Mouse (Mus musculus) CH12.LX (cell line): ENCODE results near the gene Rab8a. TPM values are rescaled to one million over a fixed set of nuclear protein-coding genes. Genes with fewer than 3 reads are reported as not detected.
A peak's percentile ranks its signal among the peaks of the same experiment; 100 is the strongest.

ENCODE experiments used
- DNase-seq: peaks from one replicate; pipeline ENCODE4 v3.0.0-alpha.2; 2013; ENCODE audit errors: extremely low read depth
- H3K27ac ChIP-seq: 2 replicates; pipeline ENCODE4 v1.5.1; 2012; ENCODE audit warnings: low read depth, mild to moderate bottlenecking, control low read depth, moderate library complexity; ENCODE audit not compliant: insufficient read depth
- H3K27me3 ChIP-seq: replicated peaks from 2 replicates; pipeline ENCODE3; 2012; ENCODE audit warnings: inconsistent platforms
- H3K36me3 ChIP-seq, 2 experiments: replicated peaks in 1 of 2; 2 replicates each; pipeline versions ENCODE3 to v1.6.1; 2012; ENCODE audit warnings: inconsistent platforms in 1 of 2, low read length in 1 of 2, mild to moderate bottlenecking in 1 of 2, mixed read lengths in 1 of 2, moderate library complexity in 1 of 2; ENCODE audit not compliant: control insufficient read depth in 1 of 2, insufficient read depth in 1 of 2
- H3K4me1 ChIP-seq, 2 experiments: 2 replicates each; pipeline ENCODE4 v1.6.1; 2012; ENCODE audit warnings: inconsistent platforms in 1 of 2, moderate library complexity in 1 of 2; ENCODE audit not compliant: insufficient read depth in 2 of 2, control insufficient read depth in 1 of 2
- H3K4me2 ChIP-seq: 2 replicates; pipeline ENCODE4 v1.6.1; 2012; ENCODE audit warnings: low read depth, mild to moderate bottlenecking, control low read depth; ENCODE audit not compliant: poor library complexity, insufficient read depth, severe bottlenecking
- H3K4me3 ChIP-seq, 3 experiments: fragments of 150-350 bp in 1 of 3; sonication (generic) in 1 of 3; replicated peaks in 1 of 3; 2 replicates each; pipeline versions ENCODE3 to v1.5.1; 2011 to 2012; ENCODE audit warnings: low read depth in 2 of 3, low read length in 2 of 3, mild to moderate bottlenecking in 2 of 3, moderate library complexity in 2 of 3, control low read depth in 1 of 3, improper control_type of control experiment in 1 of 3, inconsistent platforms in 1 of 3, mixed read lengths in 1 of 3; ENCODE audit not compliant: poor library complexity in 1 of 3
- H3K79me2 ChIP-seq: replicated peaks from 2 replicates; pipeline ENCODE4 v1.6.1; 2012; ENCODE audit warnings: mild to moderate bottlenecking, moderate library complexity; ENCODE audit not compliant: control insufficient read depth, poor library complexity, insufficient read depth, severe bottlenecking; ENCODE audit errors: extremely low read depth
- H3K9ac ChIP-seq: 2 replicates; pipeline ENCODE4 v1.6.1; 2012; ENCODE audit warnings: low read depth, mild to moderate bottlenecking, control low read depth, moderate library complexity; ENCODE audit not compliant: insufficient read depth
- H3K9me3 ChIP-seq: replicated peaks from 2 replicates; pipeline ENCODE3; 2012; ENCODE audit warnings: low read length, inconsistent platforms, mixed read lengths
- BHLHE40 ChIP-seq: IDR thresholded peaks from 2 replicates; pipeline ENCODE4 v1.6.1; 2011; ENCODE audit warnings: mild to moderate bottlenecking, low read depth, low read length, improper control_type of control experiment
- CHD1 ChIP-seq: IDR thresholded peaks from 2 replicates; pipeline ENCODE4 v1.6.1; 2012; ENCODE audit warnings: low read depth, low read length, improper control_type of control experiment, inconsistent platforms
- CHD2 ChIP-seq: IDR thresholded peaks from 2 replicates; pipeline ENCODE4 v1.6.1; 2011; ENCODE audit warnings: low read length, improper control_type of control experiment
- CTCF ChIP-seq, 2 experiments: IDR thresholded peaks in 1 of 2; conservative IDR thresholded peaks in 1 of 2; 2 replicates each; pipeline ENCODE4 v1.5.1; 2011 to 2012; ENCODE audit warnings: low read depth in 2 of 2, low read length in 2 of 2, improper control_type of control experiment in 1 of 2, inconsistent platforms in 1 of 2, mild to moderate bottlenecking in 1 of 2, moderate library complexity in 1 of 2
- ELF1 ChIP-seq: IDR thresholded peaks from 2 replicates; pipeline ENCODE4 v1.6.1; 2014; ENCODE audit warnings: low read depth, mild to moderate bottlenecking, inconsistent platforms, low read length, improper control_type of control experiment
- EP300 ChIP-seq: IDR thresholded peaks from 2 replicates; pipeline ENCODE4 v1.6.1; 2011; ENCODE audit warnings: low read length, improper control_type of control experiment
- GABPA ChIP-seq: IDR thresholded peaks from 2 replicates; pipeline ENCODE4 v1.6.1; 2012; ENCODE audit warnings: low read depth, low read length, improper control_type of control experiment, inconsistent platforms; ENCODE audit not compliant: insufficient replicate concordance
- IRF4 ChIP-seq: IDR thresholded peaks from 2 replicates; pipeline ENCODE4 v1.6.1; 2014; ENCODE audit warnings: low read depth, mild to moderate bottlenecking, inconsistent platforms, low read length, improper control_type of control experiment
- JUN ChIP-seq: IDR thresholded peaks from 2 replicates; pipeline ENCODE4 v1.6.1; 2011; ENCODE audit warnings: low read depth, mild to moderate bottlenecking, low read length, improper control_type of control experiment, moderate library complexity; ENCODE audit not compliant: insufficient read depth
- MAZ ChIP-seq: IDR thresholded peaks from 2 replicates; pipeline ENCODE4 v1.6.1; 2012; ENCODE audit warnings: low read depth, mild to moderate bottlenecking, inconsistent platforms, low read length, improper control_type of control experiment, moderate library complexity
- MEF2A ChIP-seq: IDR thresholded peaks from 2 replicates; pipeline ENCODE4 v1.6.1; 2014; ENCODE audit warnings: low read depth, mild to moderate bottlenecking, inconsistent platforms, low read length, improper control_type of control experiment, borderline replicate concordance
- MYC ChIP-seq: IDR thresholded peaks from 2 replicates; pipeline ENCODE4 v1.6.1; 2011; ENCODE audit warnings: low read depth, mild to moderate bottlenecking, improper control_type of control experiment, low read length
- NELFE ChIP-seq: IDR thresholded peaks from 2 replicates; pipeline ENCODE4 v1.6.1; 2011; ENCODE audit warnings: low read depth, low read length, improper control_type of control experiment
- POLR2A ChIP-seq: IDR thresholded peaks from 2 replicates; pipeline ENCODE4 v1.6.1; 2011; ENCODE audit warnings: low read depth, mild to moderate bottlenecking, improper control_type of control experiment, low read length
- POLR2AphosphoS2 ChIP-seq: IDR thresholded peaks from 2 replicates; pipeline ENCODE4 v1.6.1; 2011; ENCODE audit warnings: low read depth, low read length, improper control_type of control experiment
- RAD21 ChIP-seq: IDR thresholded peaks from 2 replicates; pipeline ENCODE4 v1.6.1; 2011; ENCODE audit warnings: low read depth, mild to moderate bottlenecking, low read length, improper control_type of control experiment, moderate library complexity
- SIN3A ChIP-seq: IDR thresholded peaks from 2 replicates; pipeline ENCODE4 v1.6.1; 2012; ENCODE audit warnings: low read length, improper control_type of control experiment, inconsistent platforms
- SMC3 ChIP-seq: IDR thresholded peaks from 2 replicates; pipeline ENCODE4 v1.6.1; 2011; ENCODE audit warnings: low read depth, low read length, improper control_type of control experiment
- TBP ChIP-seq: conservative IDR thresholded peaks from 2 replicates; pipeline ENCODE4 v1.6.1; 2011; ENCODE audit warnings: low read depth, low read length, improper control_type of control experiment
- TCF12 ChIP-seq: IDR thresholded peaks from 2 replicates; pipeline ENCODE4 v1.6.1; 2014; ENCODE audit warnings: low read depth, mild to moderate bottlenecking, inconsistent platforms, low read length, improper control_type of control experiment
- ZMIZ1 ChIP-seq: IDR thresholded peaks from 2 replicates; pipeline ENCODE4 v1.6.1; 2012; ENCODE audit warnings: low read depth, mild to moderate bottlenecking, inconsistent platforms, low read length, improper control_type of control experiment
- dilution Hi-C: fragments of 300-500 bp; cut with MboI; formaldehyde crosslinking; loops from 2 replicates; pipeline ENCODE4 v1.14.3; 2020; ENCODE audit warnings: low sequenced_read_pairs; ENCODE audit not compliant: extremely low pct_unique_long_range_greater_than_20kb, extremely low pct_ligation_motif_present
- in situ Hi-C: fragments of 300-500 bp; cut with MboI; formaldehyde crosslinking; loops from 3 replicates; pipeline ENCODE4 v1.14.3; 2019; ENCODE audit warnings: low sequenced_read_pairs, low pct_ligation_motif_present, low pct_unique_long_range_greater_than_20kb, mixed read lengths
- polyA plus RNA-seq: library from polyadenylated mRNA; unstranded; fragments of >175 nt; gene quantifications from 2 replicates; pipeline ENCODE4 v1.2.1, GENCODE M21; 2012; ENCODE audit warnings: low read depth; ENCODE audit not compliant: insufficient read length
- total RNA-seq, 2 experiments: library from RNA; depleted of rRNA; stranded (reverse); fragments of 300-350 nt in 1 of 2; fragments of >200 nt in 1 of 2; gene quantifications; 2 replicates each; pipeline ENCODE4 v1.2.3; 2012 to 2014

Rab8a gene
- total and polyA plus RNA-seq, 3 experiments = 102 to 190 (median 136) TPM

DNA sequence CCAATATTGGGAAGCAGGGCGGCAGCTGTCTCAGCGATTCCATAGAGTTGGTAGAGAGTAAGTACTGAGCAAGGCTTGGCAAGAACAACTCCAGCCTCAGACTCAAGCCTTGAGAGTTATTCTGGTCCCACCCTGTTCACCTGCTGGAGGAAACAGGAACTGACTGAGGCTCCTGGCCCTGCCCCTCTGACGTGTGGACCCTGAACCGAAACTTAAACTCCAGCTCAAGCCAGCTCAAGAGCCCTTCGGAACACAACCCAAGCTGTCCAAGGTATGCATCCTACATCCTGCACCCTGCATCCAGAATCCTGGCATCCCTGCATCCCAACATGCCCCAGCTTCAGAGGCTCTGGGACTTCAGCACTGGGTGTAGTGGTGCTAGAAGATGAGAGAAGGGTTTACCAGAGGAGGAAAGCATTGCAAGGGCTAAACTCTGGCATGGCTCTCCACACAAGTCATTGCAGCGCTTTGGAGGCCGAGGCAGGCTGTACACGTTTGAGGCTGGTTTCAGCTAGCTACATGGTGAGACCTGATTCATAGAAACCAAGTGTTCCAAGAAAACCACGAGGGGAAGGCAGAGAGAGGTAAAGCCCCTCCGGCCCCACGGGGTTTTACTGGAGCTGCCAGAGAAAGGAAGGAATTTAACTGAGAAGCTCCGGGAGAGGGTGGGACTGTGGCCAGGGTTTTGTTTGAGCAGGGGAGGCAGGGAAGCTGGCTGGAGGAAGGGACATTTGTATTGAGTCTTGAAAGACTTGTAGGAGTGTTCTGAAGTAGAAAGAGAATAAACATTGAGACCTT is 28.6 kb downstream of the Rab8a start, which contains the start of gene Hsh2d:
TSS of gene Hsh2d (plus strand) at position 222 of the 798 bp plus-strand sequence.
- Histone ChIP-seq H3K9ac (peak within 1 kb of the TSS; percentile 41), H3K4me1 (peaks cover 18 to 34% of the 10 kb centered on the region in 2 experiments), H3K79me2 (no peaks in the 10 kb centered on the region; the same call in 1 of the 2 replicates), H3K27me3 (no peaks in the 10 kb centered on the region), H3K27ac (peak within 1 kb of the TSS; percentile 68), H3K4me2 (peak within 1 kb of the TSS; percentile 21), H3K4me3 (peak within 1 kb of the TSS; percentile 57 to 82 (median 79)), H3K36me3 (peaks cover 16 to 34% of the 10 kb centered on the region in 2 experiments)
- in situ Hi-C loops (no loop called here), dilution Hi-C loops (no loop called here)
- peak; percentile 94 for DNase-seq
- TF ChIP-seq POLR2A = peak; percentile 83
- TF ChIP-seq CHD2 = 0 out of 2 replicates have a peak, but pooled peaks have one; percentile 21
- peak; percentile 82 for TF ChIP-seq TBP
- 0 out of 2 replicates have a peak, but pooled peaks have one; percentile 54 for TF ChIP-seq ZMIZ1
- TF ChIP-seq TCF12 = no peak
- 0 out of 2 replicates have a peak, but pooled peaks have one; percentile 39 for TF ChIP-seq MYC
- no peak for TF ChIP-seq GABPA
- peak; percentile 49 to 70 for TF ChIP-seq CTCF (conservative IDR thresholded peaks at IDR 0.05 in 1 of 2, IDR thresholded peaks at IDR 0.05 in 1 of 2; ENCODE audit: low read depth in 2 of 2, low read length in 2 of 2)
- peak; percentile 79 for TF ChIP-seq ELF1
- TF ChIP-seq CHD1 = 0 out of 2 replicates have a peak, but pooled peaks have one; percentile 7
- TF ChIP-seq BHLHE40 = no peak
- peak; percentile 81 for TF ChIP-seq NELFE
- peak; percentile 29; the same call in 1 of the 2 replicates for TF ChIP-seq SIN3A
- peak; percentile 68; the same call in 1 of the 2 replicates for TF ChIP-seq IRF4
- no peak for TF ChIP-seq POLR2AphosphoS2
- peak; percentile 19 for TF ChIP-seq RAD21
- peak; percentile 28; the same call in 1 of the 2 replicates for TF ChIP-seq SMC3
- peak; percentile 31 for TF ChIP-seq MEF2A
- TF ChIP-seq JUN = no peak
- TF ChIP-seq EP300 = no peak
- no peak for TF ChIP-seq MAZ
- TF ChIP-seq, all 38 proteins: peak for 14
- peaks cover 5% of the 10 kb centered on the region for H3K9me3 ChIP-seq
